Mouse (Mus musculus) CH12.LX (cell line): ENCODE measurements around the gene Lrrc19. TPM values are rescaled to one million over a fixed set of nuclear protein-coding genes. Genes with fewer than 3 reads are reported as not detected.

ENCODE experiments used
- DNase-seq: peaks from one replicate; pipeline ENCODE4 v3.0.0-alpha.2; 2013; ENCODE audit errors: extremely low read depth
- H3K27ac ChIP-seq: 2 replicates; pipeline ENCODE4 v1.5.1; 2012; ENCODE audit warnings: low read depth, mild to moderate bottlenecking, control low read depth, moderate library complexity; ENCODE audit not compliant: insufficient read depth
- H3K27me3 ChIP-seq: replicated peaks from 2 replicates; pipeline ENCODE3; 2012; ENCODE audit warnings: inconsistent platforms
- H3K36me3 ChIP-seq, 2 experiments: replicated peaks in 1 of 2; 2 replicates each; pipeline versions ENCODE3 to v1.6.1; 2012; ENCODE audit warnings: inconsistent platforms in 1 of 2, low read length in 1 of 2, mild to moderate bottlenecking in 1 of 2, mixed read lengths in 1 of 2, moderate library complexity in 1 of 2; ENCODE audit not compliant: control insufficient read depth in 1 of 2, insufficient read depth in 1 of 2
- H3K4me1 ChIP-seq, 2 experiments: 2 replicates each; pipeline ENCODE4 v1.6.1; 2012; ENCODE audit warnings: inconsistent platforms in 1 of 2, moderate library complexity in 1 of 2; ENCODE audit not compliant: insufficient read depth in 2 of 2, control insufficient read depth in 1 of 2
- H3K4me2 ChIP-seq: 2 replicates; pipeline ENCODE4 v1.6.1; 2012; ENCODE audit warnings: low read depth, mild to moderate bottlenecking, control low read depth; ENCODE audit not compliant: poor library complexity, insufficient read depth, severe bottlenecking
- H3K4me3 ChIP-seq, 3 experiments: fragments of 150-350 bp in 1 of 3; sonication (generic) in 1 of 3; replicated peaks in 1 of 3; 2 replicates each; pipeline versions ENCODE3 to v1.5.1; 2011 to 2012; ENCODE audit warnings: low read depth in 2 of 3, low read length in 2 of 3, mild to moderate bottlenecking in 2 of 3, moderate library complexity in 2 of 3, control low read depth in 1 of 3, improper control_type of control experiment in 1 of 3, inconsistent platforms in 1 of 3, mixed read lengths in 1 of 3; ENCODE audit not compliant: poor library complexity in 1 of 3
- H3K79me2 ChIP-seq: replicated peaks from 2 replicates; pipeline ENCODE4 v1.6.1; 2012; ENCODE audit warnings: mild to moderate bottlenecking, moderate library complexity; ENCODE audit not compliant: control insufficient read depth, poor library complexity, insufficient read depth, severe bottlenecking; ENCODE audit errors: extremely low read depth
- H3K9ac ChIP-seq: 2 replicates; pipeline ENCODE4 v1.6.1; 2012; ENCODE audit warnings: low read depth, mild to moderate bottlenecking, control low read depth, moderate library complexity; ENCODE audit not compliant: insufficient read depth
- H3K9me3 ChIP-seq: replicated peaks from 2 replicates; pipeline ENCODE3; 2012; ENCODE audit warnings: low read length, inconsistent platforms, mixed read lengths
- BHLHE40 ChIP-seq: IDR thresholded peaks from 2 replicates; pipeline ENCODE4 v1.6.1; 2011; ENCODE audit warnings: mild to moderate bottlenecking, low read depth, low read length, improper control_type of control experiment
- CHD1 ChIP-seq: IDR thresholded peaks from 2 replicates; pipeline ENCODE4 v1.6.1; 2012; ENCODE audit warnings: low read depth, low read length, improper control_type of control experiment, inconsistent platforms
- CHD2 ChIP-seq: IDR thresholded peaks from 2 replicates; pipeline ENCODE4 v1.6.1; 2011; ENCODE audit warnings: low read length, improper control_type of control experiment
- CTCF ChIP-seq, 2 experiments: IDR thresholded peaks in 1 of 2; conservative IDR thresholded peaks in 1 of 2; 2 replicates each; pipeline ENCODE4 v1.5.1; 2011 to 2012; ENCODE audit warnings: low read depth in 2 of 2, low read length in 2 of 2, improper control_type of control experiment in 1 of 2, inconsistent platforms in 1 of 2, mild to moderate bottlenecking in 1 of 2, moderate library complexity in 1 of 2
- E2F4 ChIP-seq: IDR thresholded peaks from 2 replicates; pipeline ENCODE4 v1.6.1; 2011; ENCODE audit warnings: low read depth, low read length, improper control_type of control experiment; ENCODE audit not compliant: insufficient replicate concordance
- ELF1 ChIP-seq: IDR thresholded peaks from 2 replicates; pipeline ENCODE4 v1.6.1; 2014; ENCODE audit warnings: low read depth, mild to moderate bottlenecking, inconsistent platforms, low read length, improper control_type of control experiment
- EP300 ChIP-seq: IDR thresholded peaks from 2 replicates; pipeline ENCODE4 v1.6.1; 2011; ENCODE audit warnings: low read length, improper control_type of control experiment
- ETS1 ChIP-seq: conservative IDR thresholded peaks from 2 replicates; pipeline ENCODE4 v1.6.1; 2012; ENCODE audit warnings: low read depth, mild to moderate bottlenecking, inconsistent platforms, low read length, improper control_type of control experiment, moderate library complexity
- GABPA ChIP-seq: IDR thresholded peaks from 2 replicates; pipeline ENCODE4 v1.6.1; 2012; ENCODE audit warnings: low read depth, low read length, improper control_type of control experiment, inconsistent platforms; ENCODE audit not compliant: insufficient replicate concordance
- HCFC1 ChIP-seq: IDR thresholded peaks from 2 replicates; pipeline ENCODE4 v1.6.1; 2012; ENCODE audit warnings: low read depth, mild to moderate bottlenecking, inconsistent platforms, low read length, improper control_type of control experiment
- JUN ChIP-seq: IDR thresholded peaks from 2 replicates; pipeline ENCODE4 v1.6.1; 2011; ENCODE audit warnings: low read depth, mild to moderate bottlenecking, low read length, improper control_type of control experiment, moderate library complexity; ENCODE audit not compliant: insufficient read depth
- MAFK ChIP-seq: IDR thresholded peaks from 2 replicates; pipeline ENCODE4 v1.6.1; 2011; ENCODE audit warnings: low read length, improper control_type of control experiment; ENCODE audit not compliant: insufficient replicate concordance
- MAX ChIP-seq: IDR thresholded peaks from 2 replicates; pipeline ENCODE4 v1.6.1; 2011; ENCODE audit warnings: low read length, improper control_type of control experiment
- MAZ ChIP-seq: IDR thresholded peaks from 2 replicates; pipeline ENCODE4 v1.6.1; 2012; ENCODE audit warnings: low read depth, mild to moderate bottlenecking, inconsistent platforms, low read length, improper control_type of control experiment, moderate library complexity
- MEF2A ChIP-seq: IDR thresholded peaks from 2 replicates; pipeline ENCODE4 v1.6.1; 2014; ENCODE audit warnings: low read depth, mild to moderate bottlenecking, inconsistent platforms, low read length, improper control_type of control experiment, borderline replicate concordance
- MXI1 ChIP-seq: IDR thresholded peaks from 2 replicates; pipeline ENCODE4 v1.6.1; 2011; ENCODE audit warnings: mild to moderate bottlenecking, low read depth, low read length, improper control_type of control experiment
- NELFE ChIP-seq: IDR thresholded peaks from 2 replicates; pipeline ENCODE4 v1.6.1; 2011; ENCODE audit warnings: low read depth, low read length, improper control_type of control experiment
- NRF1 ChIP-seq: IDR thresholded peaks from 2 replicates; pipeline ENCODE4 v1.6.1; 2014; ENCODE audit warnings: low read depth, mild to moderate bottlenecking, inconsistent platforms, low read length, improper control_type of control experiment, moderate library complexity
- POLR2A ChIP-seq: IDR thresholded peaks from 2 replicates; pipeline ENCODE4 v1.6.1; 2011; ENCODE audit warnings: low read depth, mild to moderate bottlenecking, improper control_type of control experiment, low read length
- POLR2AphosphoS2 ChIP-seq: IDR thresholded peaks from 2 replicates; pipeline ENCODE4 v1.6.1; 2011; ENCODE audit warnings: low read depth, low read length, improper control_type of control experiment
- RAD21 ChIP-seq: IDR thresholded peaks from 2 replicates; pipeline ENCODE4 v1.6.1; 2011; ENCODE audit warnings: low read depth, mild to moderate bottlenecking, low read length, improper control_type of control experiment, moderate library complexity
- RCOR1 ChIP-seq: conservative IDR thresholded peaks from 2 replicates; pipeline ENCODE4 v1.6.1; 2012; ENCODE audit warnings: low read depth, mild to moderate bottlenecking, inconsistent platforms, low read length, improper control_type of control experiment
- SIN3A ChIP-seq: IDR thresholded peaks from 2 replicates; pipeline ENCODE4 v1.6.1; 2012; ENCODE audit warnings: low read length, improper control_type of control experiment, inconsistent platforms
- SMC3 ChIP-seq: IDR thresholded peaks from 2 replicates; pipeline ENCODE4 v1.6.1; 2011; ENCODE audit warnings: low read depth, low read length, improper control_type of control experiment
- TBP ChIP-seq: conservative IDR thresholded peaks from 2 replicates; pipeline ENCODE4 v1.6.1; 2011; ENCODE audit warnings: low read depth, low read length, improper control_type of control experiment
- TCF12 ChIP-seq: IDR thresholded peaks from 2 replicates; pipeline ENCODE4 v1.6.1; 2014; ENCODE audit warnings: low read depth, mild to moderate bottlenecking, inconsistent platforms, low read length, improper control_type of control experiment
- UBTF ChIP-seq: IDR thresholded peaks from 2 replicates; pipeline ENCODE4 v1.6.1; 2012; ENCODE audit warnings: low read depth, mild to moderate bottlenecking, inconsistent platforms, low read length, improper control_type of control experiment, moderate library complexity
- USF1 ChIP-seq: IDR thresholded peaks from 2 replicates; pipeline ENCODE4 v1.6.1; 2014; ENCODE audit warnings: low read depth, mild to moderate bottlenecking, inconsistent platforms, low read length, improper control_type of control experiment
- USF2 ChIP-seq: conservative IDR thresholded peaks from 2 replicates; pipeline ENCODE4 v1.6.1; 2011; ENCODE audit warnings: low read depth, low read length, improper control_type of control experiment
- ZC3H11A ChIP-seq: IDR thresholded peaks from 2 replicates; pipeline ENCODE4 v1.6.1; 2012; ENCODE audit warnings: low read depth, mild to moderate bottlenecking, inconsistent platforms, low read length, improper control_type of control experiment
- ZKSCAN1 ChIP-seq: IDR thresholded peaks from 2 replicates; pipeline ENCODE4 v1.6.1; 2012; ENCODE audit warnings: low read depth, inconsistent platforms, low read length, improper control_type of control experiment, borderline replicate concordance
- ZNF384 ChIP-seq: IDR thresholded peaks from 2 replicates; pipeline ENCODE4 v1.6.1; 2012; ENCODE audit warnings: low read depth, low read length, improper control_type of control experiment, inconsistent platforms
- dilution Hi-C: fragments of 300-500 bp; cut with MboI; formaldehyde crosslinking; loops from 2 replicates; pipeline ENCODE4 v1.14.3; 2020; ENCODE audit warnings: low sequenced_read_pairs; ENCODE audit not compliant: extremely low pct_unique_long_range_greater_than_20kb, extremely low pct_ligation_motif_present
- in situ Hi-C: fragments of 300-500 bp; cut with MboI; formaldehyde crosslinking; loops from 3 replicates; pipeline ENCODE4 v1.14.3; 2019; ENCODE audit warnings: low sequenced_read_pairs, low pct_ligation_motif_present, low pct_unique_long_range_greater_than_20kb, mixed read lengths
- polyA plus RNA-seq: library from polyadenylated mRNA; unstranded; fragments of >175 nt; gene quantifications from 2 replicates; pipeline ENCODE4 v1.2.1, GENCODE M21; 2012; ENCODE audit warnings: low read depth; ENCODE audit not compliant: insufficient read length
- total RNA-seq, 2 experiments: library from RNA; depleted of rRNA; stranded (reverse); fragments of 300-350 nt in 1 of 2; fragments of >200 nt in 1 of 2; gene quantifications; 2 replicates each; pipeline ENCODE4 v1.2.3; 2012 to 2014

Lrrc19 gene
- total and polyA plus RNA-seq, 3 experiments, result not detected

DNA sequence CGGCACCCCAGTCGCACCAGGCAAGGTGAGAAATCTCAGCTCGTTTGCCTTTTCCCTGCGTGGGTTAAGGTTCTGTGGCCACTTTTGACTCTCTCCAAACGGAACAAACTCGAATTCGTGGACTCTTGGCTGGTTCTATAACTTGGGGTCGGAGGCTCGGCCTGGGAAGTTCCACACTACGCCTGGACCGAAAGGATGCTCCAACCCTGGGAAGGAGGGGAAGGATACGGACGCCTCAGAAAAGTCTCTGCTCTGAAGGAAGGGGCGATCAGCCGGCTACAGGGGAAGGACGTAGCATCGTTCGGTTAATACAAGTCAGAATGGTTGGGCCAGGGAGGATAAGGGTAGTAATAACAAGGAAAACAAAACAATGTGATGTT, 35.3 kb downstream of the Lrrc19 start:
- Histone ChIP-seq H3K79me2 (no peaks in the 10 kb centered on the region), H3K36me3 (no peaks in the 10 kb centered on the region), H3K27me3 (no peaks in the 10 kb centered on the region), H3K9ac (peak overlapping the region; percentile 90), H3K4me2 (peak overlapping the region; percentile 83), H3K9me3 (no peaks in the 10 kb centered on the region), H3K4me1 (peaks cover 0 to 19% of the 10 kb centered on the region in 2 experiments; a peak in 2 of 4 replicates), H3K27ac (no peak overlapping the region), H3K4me3 (peak overlapping the region; percentile 60 to 97 (median 86))
- in situ Hi-C loops (no loop called here), dilution Hi-C loops (no loop called here)
- no peak for TF ChIP-seq E2F4
- TF ChIP-seq SMC3, result no peak
- DNase-seq, result peak; percentile 17

DNA sequence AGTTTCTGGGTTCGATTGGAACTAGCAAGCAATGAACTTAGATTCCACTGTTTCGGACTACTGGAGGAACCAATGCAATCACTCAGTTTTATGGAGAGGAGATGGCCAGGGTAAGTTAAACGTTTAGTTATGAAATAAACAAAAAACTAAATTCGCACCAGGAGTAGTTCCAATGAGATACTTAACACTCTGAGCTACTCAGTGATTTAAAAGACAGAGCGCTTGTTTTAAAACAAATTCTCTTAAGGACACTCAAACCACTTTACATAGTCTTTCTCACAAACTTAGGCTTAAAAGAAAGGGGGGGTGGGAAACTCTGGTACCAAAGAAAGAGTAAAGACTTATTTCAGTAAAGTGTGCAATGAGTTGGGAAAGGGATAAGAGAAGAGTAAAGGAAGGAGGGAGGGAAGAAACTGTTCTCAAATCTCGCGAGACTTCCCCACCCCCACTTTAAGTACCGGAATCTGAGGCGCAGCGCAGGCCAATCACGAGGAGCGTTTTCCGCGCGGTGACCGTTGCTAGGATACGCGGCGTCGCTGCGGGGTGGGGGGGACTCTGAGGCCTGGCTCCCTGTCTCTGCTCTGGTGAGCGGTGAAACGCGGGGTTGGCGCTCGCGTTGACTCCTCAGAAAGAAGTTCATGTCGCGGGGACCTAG, 35.8 kb downstream of the Lrrc19 start, which contains the start of gene Ift74:
Ift74 (plus strand) TSS at position 520 of the 655 bp plus-strand sequence.
- Histone ChIP-seq H3K4me1 (peaks cover 0 to 19% of the 10 kb centered on the region in 2 experiments; a peak in 2 of 4 replicates), H3K27me3 (no peaks in the 10 kb centered on the region), H3K4me2 (peak within 1 kb of the TSS; percentile 83), H3K36me3 (no peaks in the 10 kb centered on the region), H3K9ac (peak within 1 kb of the TSS; percentile 90), H3K27ac (no peak within 1 kb of the TSS), H3K9me3 (no peaks in the 10 kb centered on the region), H3K4me3 (peak within 1 kb of the TSS; percentile 60 to 97 (median 86)), H3K79me2 (no peaks in the 10 kb centered on the region)
- in situ Hi-C loops, result no loop called here
- dilution Hi-C loops, result no loop called here
- peak; percentile 95 for DNase-seq
- TF ChIP-seq NELFE, result peak; percentile 75; the same call in 1 of the 2 replicates
- TF ChIP-seq MAZ, result 0 out of 2 replicates have a peak, but pooled peaks have one; percentile 51
- TF ChIP-seq ZC3H11A, result no peak
- TF ChIP-seq EP300, result no peak
- no peak for TF ChIP-seq MAX
- no peak for TF ChIP-seq GABPA
- TF ChIP-seq SIN3A, result peak; percentile 92
- no peak for TF ChIP-seq BHLHE40
- TF ChIP-seq ELF1, result peak; percentile 82
- peak; percentile 84; the same call in 1 of the 2 replicates for TF ChIP-seq MXI1
- TF ChIP-seq ETS1, result no peak
- TF ChIP-seq JUN, result no peak
- TF ChIP-seq USF2, result no peak
- TF ChIP-seq RCOR1, result no peak
- 0 out of 2 replicates have a peak, but pooled peaks have one; percentile 67 for TF ChIP-seq E2F4
- peak; percentile 76 for TF ChIP-seq POLR2A
- peak; percentile 88 for TF ChIP-seq POLR2AphosphoS2
- 0 out of 2 replicates have a peak, but pooled peaks have one; percentile 56 for TF ChIP-seq NRF1
- no peak for TF ChIP-seq CTCF (conservative IDR thresholded peaks at IDR 0.05 in 1 of 2, IDR thresholded peaks at IDR 0.05 in 1 of 2; ENCODE audit: low read depth in 2 of 2, low read length in 2 of 2)
- peak; percentile 94 for TF ChIP-seq TBP
- TF ChIP-seq ZKSCAN1, result no peak
- TF ChIP-seq ZNF384, result no peak
- TF ChIP-seq TCF12, result peak; percentile 45
- no peak for TF ChIP-seq USF1
- no peak for TF ChIP-seq UBTF
- TF ChIP-seq SMC3, result no peak
- TF ChIP-seq HCFC1, result peak; percentile 75
- TF ChIP-seq CHD1, result no peak
- TF ChIP-seq CHD2, result peak; percentile 99
- no peak for TF ChIP-seq RAD21
- no peak for TF ChIP-seq MAFK
- TF ChIP-seq MEF2A, result no peak
